Mouse (Mus musculus) small intestine, adult 2 months (tissue): ENCODE data around the gene Cpxm1. TPM values are rescaled to one million over a fixed set of nuclear protein-coding genes. Genes with fewer than 3 reads are reported as not detected.

Experiments used
- H3K27ac ChIP-seq: fragments of 200-500 bp; 2 replicates; pipeline ENCODE4 v1.5.1; 2012; ENCODE audit warnings: low read depth, low read length, control low read depth, inconsistent platforms; ENCODE audit not compliant: insufficient read depth
- H3K27me3 ChIP-seq: fragments of 200-500 bp; 2 replicates; pipeline ENCODE4 v1.6.1; 2012; ENCODE audit warnings: mild to moderate bottlenecking, moderate library complexity, low read length, inconsistent platforms; ENCODE audit not compliant: control insufficient read depth, insufficient read depth
- H3K36me3 ChIP-seq: fragments of 200-500 bp; 2 replicates; pipeline ENCODE4 v1.6.1; 2012; ENCODE audit warnings: mild to moderate bottlenecking, low read length, control low read depth, inconsistent platforms; ENCODE audit not compliant: control insufficient read depth, insufficient read depth
- H3K4me1 ChIP-seq: fragments of 200-500 bp; 2 replicates; pipeline ENCODE4 v1.6.1; 2012; ENCODE audit warnings: low read length, inconsistent platforms, mixed read lengths; ENCODE audit not compliant: control insufficient read depth, insufficient read depth, insufficient read length
- H3K4me3 ChIP-seq: fragments of 200-500 bp; 2 replicates; pipeline ENCODE4 v1.5.1; 2012; ENCODE audit warnings: low read depth, mild to moderate bottlenecking, control low read depth, inconsistent platforms, low read length, moderate library complexity
- CTCF ChIP-seq: fragments of 200-500 bp; IDR thresholded peaks from 2 replicates; pipeline ENCODE4 v1.5.1; 2012; ENCODE audit warnings: low read depth, mild to moderate bottlenecking, control low read depth, inconsistent platforms, low read length, moderate library complexity, mixed read lengths; ENCODE audit not compliant: insufficient replicate concordance, insufficient read length; ENCODE audit errors: extremely low read depth
- POLR2A ChIP-seq: fragments of 200-500 bp; IDR thresholded peaks from 2 replicates; pipeline ENCODE4 v1.6.1; 2012; ENCODE audit warnings: low read depth, mild to moderate bottlenecking, control low read depth, inconsistent platforms, low read length, moderate library complexity
- WGBS: fragments of 180-500 bp; shearing (Covaris S2); methylation state at CpG from one replicate; pipeline ENCODE4 v1.1.7; 2018; 5-methylcytosine and 5-hydroxymethylcytosine counted together
- polyA plus RNA-seq: library from polyadenylated mRNA; depleted of rRNA; stranded (reverse); fragments of >200 nt; gene quantifications from 2 replicates; pipeline ENCODE4 v1.2.3, GENCODE M21; 2012; rRNA removed

Cpxm1 gene
- polyA plus RNA-seq, 1 experiment = 2.9 TPM

DNA sequence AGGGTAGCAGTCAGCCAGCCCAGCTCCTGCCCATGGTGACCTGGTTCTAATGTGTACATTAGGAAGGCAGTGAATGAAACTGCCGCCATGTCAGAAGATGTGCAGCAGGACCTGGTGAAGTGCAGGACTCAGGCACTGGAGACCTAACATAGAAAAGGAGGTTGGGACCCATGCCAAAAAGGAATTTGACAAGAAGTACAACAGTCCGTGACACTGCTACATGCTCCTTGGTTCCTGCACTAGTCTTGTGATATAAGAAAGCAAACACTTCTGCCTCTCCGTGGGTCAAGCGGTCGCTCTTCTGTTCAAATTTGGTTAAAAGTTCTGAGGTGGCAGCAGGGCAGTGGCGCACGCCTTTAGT, 56.2 kb downstream of the Cpxm1 start:
- H3K36me3 ChIP-seq = no peaks in the 10 kb centered on the region
- H3K4me1 ChIP-seq = no peaks in the 10 kb centered on the region
- no peak overlapping the region for H3K4me3 ChIP-seq
- WGBS = 85% methylated on average over 7 of the region's 7 CpGs
- no peak overlapping the region for H3K27ac ChIP-seq
- no peaks in the 10 kb centered on the region for H3K27me3 ChIP-seq
- no peak for TF ChIP-seq POLR2A
- no peak for TF ChIP-seq CTCF

Other genes with a start within 250 kb of the Cpxm1 start
- gene Snrpb, start 218.2 kb downstream of the Cpxm1 start, polyA plus RNA-seq = 126 and 223 TPM in 2 replicates
- gene Tmc2, start 202.4 kb downstream of the Cpxm1 start, polyA plus RNA-seq = not detected in 2 replicates
- 15.5 and 15.8 TPM in 2 replicates for gene Nop56, start 123.1 kb downstream of the Cpxm1 start, polyA plus RNA-seq
- gene Idh3b, start 113.0 kb downstream of the Cpxm1 start, polyA plus RNA-seq = 170 and 242 TPM in 2 replicates
- 1.2 and 1.3 TPM in 2 replicates for gene Ebf4, start 102.4 kb downstream of the Cpxm1 start, polyA plus RNA-seq
- not detected in 2 replicates for gene Gm28372, start 7.7 kb upstream of the Cpxm1 start, polyA plus RNA-seq
- not detected in 2 replicates for gene 1700020A23Rik, start 7.7 kb upstream of the Cpxm1 start, polyA plus RNA-seq
- gene Tmem239, start 8.9 kb upstream of the Cpxm1 start, polyA plus RNA-seq = not detected in 2 replicates
- 22.5 and 38.8 TPM in 2 replicates for gene Vps16, start 26.8 kb upstream of the Cpxm1 start, polyA plus RNA-seq
- gene Pced1a, start 27.1 kb upstream of the Cpxm1 start, polyA plus RNA-seq = 8.5 and 11.6 TPM in 2 replicates
- 15.0 and 21.8 TPM in 2 replicates for gene Ptpra, start 52.7 kb upstream of the Cpxm1 start, polyA plus RNA-seq
- 38.0 and 82.5 TPM in 2 replicates for gene Mrps26, start 166.2 kb upstream of the Cpxm1 start, polyA plus RNA-seq
- gene Oxt, start 178.6 kb upstream of the Cpxm1 start, polyA plus RNA-seq = not detected in 2 replicates
- gene Avp, start 185.0 kb upstream of the Cpxm1 start, polyA plus RNA-seq = not detected in 2 replicates
- 0.70 and 0.74 TPM in 2 replicates for gene Fastkd5, start 232.5 kb upstream of the Cpxm1 start, polyA plus RNA-seq
- 2.0 and 3.4 TPM in 2 replicates for gene Ubox5, start 232.5 kb upstream of the Cpxm1 start, polyA plus RNA-seq
- gene Lzts3, start 245.2 kb upstream of the Cpxm1 start, polyA plus RNA-seq = 27.0 and 50.3 TPM in 2 replicates